Mouse (Mus musculus): ENCODE data around the gene Runx1.

Gene Runx1

DNA sequence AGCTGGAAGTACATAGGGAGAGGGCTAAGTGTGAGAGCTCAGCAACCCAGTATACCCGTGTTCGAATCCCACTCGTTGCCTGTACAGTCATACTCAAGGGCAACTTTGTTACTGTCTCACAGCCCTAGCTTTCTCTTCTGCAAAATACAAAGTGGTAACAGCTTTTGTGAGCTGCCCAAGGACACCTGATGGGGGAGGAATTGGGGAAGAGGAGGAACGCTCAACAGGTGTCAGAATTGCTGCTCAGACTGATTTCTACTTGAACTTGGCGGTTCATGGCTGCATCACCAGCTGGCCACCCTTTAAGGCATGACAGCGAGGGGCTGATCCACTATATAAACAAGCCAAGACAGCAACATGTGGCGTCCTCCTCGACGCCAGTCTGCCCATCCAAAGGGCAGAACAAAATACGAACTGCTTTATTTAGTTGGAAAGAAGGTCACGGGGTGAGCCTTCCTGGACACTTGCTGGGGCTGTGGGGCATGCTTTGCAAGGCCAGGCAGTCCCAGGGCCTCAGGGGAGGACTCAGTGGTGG lies 151.0 kb downstream of the Runx1 start:
- DNase-seq (ENCODE audit: inconsistent age in 2 of 2, low spot score in 1 of 2) = no peak

DNA sequence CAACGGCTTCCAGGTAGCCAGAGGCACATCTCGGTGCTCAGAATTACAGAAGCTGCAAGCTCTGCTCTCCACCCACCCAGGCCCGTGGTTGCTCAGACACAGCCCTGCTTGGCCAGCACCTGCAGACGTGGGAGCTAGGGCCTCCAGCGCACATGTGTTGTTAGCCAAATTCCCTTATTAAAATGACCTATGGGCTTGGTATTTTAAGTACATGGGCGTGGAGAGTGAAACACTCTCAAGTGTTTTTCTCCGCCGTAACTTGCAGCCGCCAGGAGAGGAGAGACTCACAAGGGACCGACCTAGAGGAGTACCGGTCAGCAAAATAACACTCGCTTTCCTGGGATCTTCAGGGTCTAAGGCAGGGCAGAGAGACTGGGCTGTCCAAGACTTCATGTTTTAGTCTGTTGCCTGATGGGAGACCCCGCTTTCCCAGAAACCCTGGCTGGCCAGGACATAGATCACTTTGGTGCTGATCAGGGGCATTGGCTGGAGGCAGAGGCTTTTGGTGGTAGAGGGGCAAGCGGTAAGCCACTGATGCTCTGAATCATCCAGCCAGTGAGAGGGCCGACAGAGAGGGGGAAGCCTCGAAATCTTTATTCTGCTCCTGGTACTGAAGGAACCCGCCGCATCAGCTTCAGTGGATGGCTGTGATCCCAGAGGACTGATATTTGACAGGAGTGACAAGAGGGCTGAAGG lies 151.7 kb downstream of the Runx1 start:
- no peak for DNase-seq (ENCODE audit: inconsistent age in 2 of 2, low spot score in 1 of 2)

DNA sequence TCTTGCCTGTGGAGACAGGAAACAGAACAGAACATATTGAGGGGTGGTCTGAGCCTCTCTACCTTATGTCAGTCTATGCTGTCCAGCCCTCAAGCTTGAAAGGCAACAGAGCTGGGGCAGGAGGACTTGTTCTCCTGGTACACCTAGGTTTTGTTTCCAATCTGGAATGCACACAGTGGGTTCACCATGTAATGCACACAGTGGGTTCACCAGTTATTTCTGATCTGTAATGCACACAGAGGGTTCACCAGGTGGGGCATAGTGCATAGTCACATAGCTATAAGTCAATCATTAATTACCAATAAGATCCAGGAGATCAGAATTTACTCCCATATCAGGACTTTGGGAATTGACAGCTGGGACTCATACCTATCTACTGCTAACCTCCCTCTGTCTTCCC lies 157.1 kb downstream of the Runx1 start:
- DNase-seq (ENCODE audit: inconsistent age in 2 of 2, low spot score in 1 of 2) = no peak

DNA sequence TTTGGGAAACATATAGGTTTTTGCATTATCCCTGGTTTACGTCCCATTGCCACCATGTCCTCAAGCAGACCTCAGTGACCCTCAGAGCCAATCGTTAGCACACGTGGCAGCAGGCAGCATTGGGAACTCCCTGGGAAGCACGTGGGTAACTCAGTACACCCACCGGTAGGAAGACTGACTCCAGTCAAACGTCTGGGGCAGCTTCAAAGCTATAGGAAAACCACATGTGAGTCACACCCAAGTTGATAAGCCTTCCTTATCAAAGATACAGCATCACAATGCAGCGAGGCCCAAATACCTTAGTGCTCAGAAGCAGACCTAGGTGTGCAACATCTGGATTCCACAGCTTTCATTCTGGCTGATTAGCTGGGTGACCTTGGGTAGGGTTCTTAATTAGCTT lies 164.2 kb downstream of the Runx1 start:
- DNase-seq (ENCODE audit: inconsistent age in 2 of 2, low spot score in 1 of 2) = no peak

DNA sequence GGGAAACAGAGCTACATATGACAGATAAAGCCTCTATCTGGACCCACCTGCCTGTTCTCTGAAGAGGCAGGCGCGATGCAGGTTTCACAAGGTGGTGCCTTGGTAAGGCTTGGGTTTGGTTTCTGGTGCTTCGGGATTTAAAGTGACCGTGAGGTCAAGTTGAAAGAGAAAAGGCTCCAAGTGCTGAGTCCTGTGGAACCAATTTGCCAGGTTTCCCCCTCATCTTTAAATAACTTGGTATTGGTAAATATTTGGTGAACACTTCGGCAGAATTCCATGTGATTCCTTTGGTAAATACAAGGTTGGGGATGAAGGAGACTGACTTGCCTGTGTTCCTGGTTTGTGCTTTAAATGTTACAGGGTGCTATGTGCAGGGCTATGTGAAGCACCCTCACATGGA lies 169.2 kb downstream of the Runx1 start:
- no peak for DNase-seq (ENCODE audit: inconsistent age in 2 of 2, low spot score in 1 of 2)

DNA sequence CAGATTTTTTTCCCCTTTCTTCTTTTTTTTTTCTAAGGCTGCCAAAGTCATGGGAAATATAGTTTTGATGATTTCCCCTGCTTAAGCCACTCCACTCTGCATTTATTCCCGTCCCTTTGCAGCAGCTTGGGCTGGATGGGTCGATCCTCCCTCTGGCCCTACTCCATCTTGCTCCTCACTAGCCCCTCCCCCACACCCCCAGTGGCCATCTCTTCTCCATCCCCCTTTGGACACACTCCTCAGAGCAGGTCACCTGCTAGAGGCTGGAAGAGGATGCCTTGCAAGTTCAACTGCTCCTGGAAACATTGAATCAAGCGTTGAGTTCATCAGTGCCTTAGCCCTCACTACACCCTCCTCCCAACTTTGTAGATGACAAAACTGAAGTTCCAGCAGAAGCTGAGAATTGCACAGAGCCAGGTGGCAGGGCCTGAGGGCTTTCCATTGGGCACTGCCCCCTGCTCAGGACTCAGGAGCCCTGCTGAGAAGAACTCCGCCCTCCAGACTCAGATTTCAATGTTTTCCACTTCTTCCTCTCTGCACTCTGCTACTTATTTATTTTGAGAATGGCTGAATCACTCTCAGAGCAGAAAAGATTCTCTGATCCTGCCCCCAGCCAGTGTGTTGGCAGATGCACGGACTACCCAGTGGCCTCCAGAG lies 171.5 kb downstream of the Runx1 start:
- DNase-seq (ENCODE audit: inconsistent age in 2 of 2, low spot score in 1 of 2) = no peak

DNA sequence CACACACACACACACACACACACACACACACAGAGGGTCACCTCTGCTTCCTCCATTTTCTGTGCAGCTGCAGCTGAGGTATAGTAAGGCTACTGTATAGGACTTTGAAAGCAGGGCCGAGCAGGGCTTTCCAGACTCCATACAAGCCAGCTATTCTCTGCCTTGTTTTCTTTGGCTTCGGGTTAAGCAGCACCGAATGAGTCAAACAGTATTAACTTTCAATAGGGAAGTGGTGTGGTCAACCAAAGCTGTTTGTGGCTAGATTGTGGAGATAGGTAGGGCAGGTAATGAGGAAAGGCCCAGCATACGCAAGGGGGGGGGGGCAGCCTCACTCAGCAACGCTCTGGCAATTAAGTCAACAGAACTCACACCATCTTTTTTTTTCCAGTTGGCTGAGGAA lies 172.1 kb downstream of the Runx1 start:
- no peak for DNase-seq (ENCODE audit: inconsistent age in 2 of 2, low spot score in 1 of 2)

DNA sequence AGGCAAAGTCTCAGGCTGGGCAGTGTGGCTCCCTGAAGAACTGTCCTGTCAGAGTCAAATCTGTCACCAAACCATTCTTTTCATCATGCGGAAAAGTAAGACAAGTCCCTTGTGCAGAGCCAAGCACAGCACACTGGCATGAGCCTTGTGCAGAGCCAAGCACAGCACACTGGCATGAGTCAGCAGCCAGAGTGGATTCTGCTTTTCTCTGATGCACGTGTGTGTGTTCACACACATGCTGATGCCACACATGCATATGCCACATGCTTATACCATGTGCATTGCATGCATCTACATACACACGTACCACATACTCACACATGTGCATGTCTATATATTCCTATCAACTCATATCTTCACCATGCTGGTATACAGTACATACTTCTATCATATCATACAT lies 174.7 kb downstream of the Runx1 start:
- no peak for DNase-seq (ENCODE audit: inconsistent age in 2 of 2, low spot score in 1 of 2)

DNA sequence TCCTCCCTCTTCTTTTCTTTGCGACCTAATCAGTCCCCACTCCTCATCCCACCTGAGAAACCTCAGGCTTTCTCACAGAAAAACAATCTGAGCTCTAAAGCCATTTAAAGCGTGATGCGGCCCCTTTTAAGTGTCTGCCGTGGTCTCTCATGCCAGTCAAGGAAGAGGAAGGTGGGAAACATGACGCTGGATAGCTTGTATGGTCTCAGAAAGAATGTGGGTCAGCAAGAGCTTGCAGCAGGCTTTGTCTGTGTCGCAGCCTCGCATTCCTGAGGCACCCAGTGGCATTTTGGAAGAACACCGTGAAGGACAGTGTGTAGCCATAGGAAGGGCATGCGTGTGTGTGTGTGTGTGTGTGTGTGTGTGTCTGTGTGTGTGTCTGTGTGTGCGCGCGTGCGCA lies 179.8 kb downstream of the Runx1 start:
- peak in 1 of 2 experiments; percentile 39 for DNase-seq (ENCODE audit: inconsistent age in 2 of 2, low spot score in 1 of 2)

DNA sequence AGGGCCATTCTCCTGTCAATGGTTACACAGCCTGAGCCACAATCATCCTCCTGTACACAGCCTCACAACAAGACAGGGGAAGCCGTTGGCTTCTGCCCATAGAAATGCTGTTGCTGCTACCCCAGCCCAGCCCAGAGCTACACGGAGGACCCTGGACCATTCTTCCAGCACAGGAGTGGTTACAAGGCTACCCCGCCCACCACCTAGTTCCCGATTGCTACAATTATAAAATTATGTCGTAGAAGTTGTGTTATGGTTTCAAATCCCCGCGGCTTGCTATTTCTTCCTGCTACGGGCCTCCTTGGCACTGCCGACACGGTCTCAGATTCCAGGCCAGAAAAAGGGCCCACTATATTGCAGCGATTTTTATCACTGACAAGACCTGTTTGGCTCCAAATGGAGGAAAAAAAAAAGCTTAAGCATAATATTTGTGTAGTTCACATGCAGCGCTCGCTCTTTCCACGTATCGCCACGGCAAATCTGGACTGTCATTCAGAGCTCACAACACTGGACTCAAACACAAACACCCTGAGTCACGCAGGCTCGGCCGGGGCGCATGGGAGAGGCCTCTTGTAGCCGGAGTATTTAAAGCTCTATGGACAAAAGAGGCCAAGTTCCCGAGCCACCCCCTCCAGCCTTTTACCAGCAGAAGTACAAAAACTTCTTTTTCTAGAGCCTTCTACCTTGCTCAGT lies 180.4 kb downstream of the Runx1 start:
- no peak for DNase-seq (ENCODE audit: inconsistent age in 2 of 2, low spot score in 1 of 2)

DNA sequence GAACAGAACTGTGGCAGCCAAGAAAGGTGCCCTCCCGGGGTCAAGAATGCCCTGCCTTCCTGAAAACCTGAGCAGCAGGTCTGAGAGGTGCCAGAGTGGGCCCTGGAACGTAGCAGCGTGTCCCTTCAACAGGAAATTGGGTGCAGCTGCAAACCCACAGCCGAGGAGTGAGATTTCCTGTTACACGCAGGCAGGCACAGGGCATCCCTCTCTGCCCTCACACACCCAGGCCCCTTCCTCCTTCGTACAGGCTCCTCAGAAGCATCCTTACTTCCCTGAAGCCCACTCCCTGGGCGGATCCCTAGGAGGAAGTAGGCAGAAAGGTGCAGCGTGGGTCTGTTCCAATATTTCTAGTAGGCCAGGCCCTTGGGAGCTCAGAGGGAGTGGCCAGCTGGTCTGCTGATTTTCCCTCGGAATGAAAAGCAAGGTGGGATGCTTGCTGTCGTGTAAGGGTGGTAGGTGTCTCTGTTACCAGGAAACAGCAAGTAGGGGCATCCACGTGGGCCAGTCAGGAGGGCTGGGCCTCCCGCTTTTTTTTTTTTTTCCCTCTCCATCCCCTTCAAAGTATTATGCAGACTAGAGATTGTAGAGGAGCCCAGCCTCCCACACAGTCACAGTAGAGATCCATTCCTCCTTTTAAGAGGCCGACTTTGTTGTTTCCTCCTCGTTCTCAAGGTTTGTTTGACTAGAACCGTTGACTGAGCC lies 181.1 kb downstream of the Runx1 start:
- no peak for DNase-seq (ENCODE audit: inconsistent age in 2 of 2, low spot score in 1 of 2)

DNA sequence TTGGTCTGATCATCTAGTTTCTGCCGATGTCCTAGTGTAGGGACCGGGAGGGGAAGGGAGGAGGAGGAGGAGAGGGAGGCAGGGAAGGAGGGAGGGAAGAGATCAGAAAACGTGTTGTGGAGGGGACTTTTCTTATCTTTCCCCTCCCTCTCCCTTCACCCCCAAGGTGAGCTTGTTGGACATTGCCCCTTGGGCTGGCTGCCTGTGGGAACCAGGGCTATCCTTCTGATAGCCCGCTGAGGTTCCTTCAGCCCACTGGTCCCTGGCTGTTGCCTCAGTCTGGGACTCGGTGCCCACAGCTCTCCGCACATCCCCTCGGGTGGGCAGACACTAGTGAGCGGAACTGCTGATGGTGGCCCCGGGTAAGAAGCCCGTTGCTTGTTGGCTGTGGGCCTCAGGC lies 181.6 kb downstream of the Runx1 start:
- DNase-seq (ENCODE audit: inconsistent age in 2 of 2, low spot score in 1 of 2) = no peak

DNA sequence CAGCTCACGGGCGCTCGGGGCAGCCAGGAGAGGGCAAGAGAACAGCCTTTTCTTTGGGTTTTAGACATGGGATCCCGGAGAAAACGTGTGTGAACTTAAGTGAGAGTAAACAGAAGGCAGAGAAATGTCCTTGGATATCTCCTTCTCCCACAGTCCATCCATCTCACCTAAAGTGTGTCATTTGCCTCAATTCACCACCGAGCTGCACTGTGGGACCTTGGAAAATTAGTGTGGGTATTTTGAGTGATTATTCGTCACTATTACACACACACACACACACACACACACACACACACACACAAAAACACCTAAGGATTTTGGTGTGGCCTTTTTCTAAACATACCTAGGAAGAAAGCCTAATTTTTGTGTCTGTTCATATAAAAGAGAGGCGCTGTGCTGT lies 183.7 kb downstream of the Runx1 start:
- no peak for DNase-seq (ENCODE audit: inconsistent age in 2 of 2, low spot score in 1 of 2)

DNA sequence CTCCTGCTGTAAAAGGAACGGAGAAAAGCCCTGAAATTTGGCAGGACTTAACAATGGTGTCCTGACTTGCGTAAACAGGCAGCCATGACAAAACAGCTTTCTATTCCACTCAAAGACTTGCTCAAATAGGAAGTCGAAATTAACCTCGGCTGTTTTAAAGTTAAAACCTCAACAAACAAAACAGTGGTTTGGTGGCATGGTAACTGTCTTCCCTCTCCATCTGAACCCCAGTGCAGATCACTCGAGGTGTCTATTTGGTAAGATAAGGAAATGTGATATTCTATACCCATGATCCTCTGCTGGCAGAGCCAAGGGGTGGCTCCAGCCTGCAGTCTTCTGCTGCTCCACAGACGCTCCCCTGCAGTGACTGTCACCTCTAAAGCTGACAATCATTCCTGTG lies 184.9 kb downstream of the Runx1 start:
- no peak for DNase-seq (ENCODE audit: inconsistent age in 2 of 2, low spot score in 1 of 2)

DNA sequence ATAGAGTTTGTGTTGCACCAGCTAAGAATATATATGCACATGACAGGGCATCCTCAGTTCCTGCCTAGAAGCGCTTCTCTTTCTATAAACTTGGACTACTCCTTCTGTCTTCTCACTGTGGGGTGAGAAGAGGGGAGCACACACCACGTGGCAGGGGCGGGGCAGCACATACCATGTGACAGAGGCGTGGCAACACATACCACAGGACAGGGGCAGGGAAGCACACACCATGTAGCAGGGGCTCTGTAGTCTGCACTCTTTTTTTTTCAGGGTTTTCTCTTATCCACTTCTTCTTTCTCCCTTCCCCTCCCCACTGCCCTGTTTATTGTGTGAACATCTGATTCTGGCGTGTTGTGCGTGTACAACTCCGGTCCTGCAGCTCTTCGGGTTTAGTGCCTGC lies 186.9 kb downstream of the Runx1 start:
- DNase-seq (ENCODE audit: inconsistent age in 2 of 2, low spot score in 1 of 2) = no peak

DNA sequence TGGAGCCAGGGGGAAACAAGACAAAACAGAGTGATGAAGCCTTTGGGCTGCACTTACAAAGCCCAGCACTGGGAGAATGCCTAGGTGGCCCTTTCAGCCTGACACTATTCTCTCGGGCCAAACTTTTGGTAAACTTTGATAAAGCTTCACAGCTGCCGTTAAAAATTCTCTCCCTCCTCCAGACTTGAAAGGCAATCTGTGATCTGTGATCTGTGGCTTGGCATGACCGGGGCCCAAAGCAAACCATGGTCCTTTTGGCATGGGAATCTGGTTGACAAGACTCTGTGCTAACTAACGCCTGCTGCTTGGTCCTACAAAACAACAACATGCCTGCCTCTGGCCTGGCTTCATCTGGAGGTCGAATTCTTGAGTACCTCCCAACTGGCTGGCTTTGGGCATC lies 188.9 kb downstream of the Runx1 start:
- no peak for DNase-seq (ENCODE audit: inconsistent age in 2 of 2, low spot score in 1 of 2)

DNA sequence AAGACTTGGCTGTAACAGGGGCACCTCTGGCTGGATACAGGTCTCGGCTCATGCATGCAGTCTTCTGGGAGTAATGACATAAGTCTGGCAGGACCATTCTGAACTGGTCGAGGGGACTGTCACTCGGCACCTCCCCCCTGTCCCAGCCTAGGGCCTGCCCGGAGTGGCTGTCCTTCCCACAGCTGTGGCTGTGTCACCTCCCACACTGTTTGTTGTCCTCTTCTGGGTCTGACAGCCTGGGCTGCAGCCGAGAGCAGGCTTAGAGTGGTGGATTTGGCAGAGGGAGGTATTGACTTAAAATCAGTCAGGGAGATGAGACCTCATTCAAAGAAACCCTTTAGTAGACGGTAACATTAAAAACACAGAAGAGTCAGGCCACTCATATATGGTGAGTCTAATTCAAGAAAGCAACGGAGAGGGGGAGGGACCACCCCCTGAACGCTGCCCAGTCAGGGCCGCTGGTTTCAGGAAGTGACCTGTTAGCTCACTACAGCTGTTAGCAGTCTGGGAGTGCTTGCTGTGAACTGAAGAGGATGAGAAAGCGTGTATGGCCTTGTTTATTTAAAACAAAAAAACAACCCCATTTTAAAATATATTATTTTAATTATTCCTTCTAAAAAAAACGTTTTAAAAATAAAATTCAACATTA lies 193.7 kb downstream of the Runx1 start:
- peak in 1 of 2 experiments; percentile 20 for DNase-seq (ENCODE audit: inconsistent age in 2 of 2, low spot score in 1 of 2)

DNA sequence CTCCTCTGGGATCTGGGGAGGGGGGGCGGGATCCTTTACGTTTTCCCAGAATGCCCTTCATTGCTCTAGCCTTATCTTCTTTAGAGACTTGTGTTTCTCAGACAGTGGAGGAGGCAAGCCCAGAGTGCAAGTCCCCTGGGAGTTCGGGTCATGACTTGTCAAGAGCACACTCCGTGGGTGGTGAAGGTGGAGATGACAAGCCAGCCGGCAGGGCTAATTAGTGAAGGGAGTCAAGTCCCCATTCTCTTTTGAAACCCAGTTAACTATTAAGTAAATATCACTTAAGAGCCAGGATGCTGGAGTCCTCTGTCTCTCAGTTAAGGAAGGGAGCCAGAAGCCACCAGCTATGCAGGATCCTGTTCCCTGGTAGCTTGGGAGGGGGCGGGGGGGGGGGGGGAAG lies 194.3 kb downstream of the Runx1 start:
- DNase-seq (ENCODE audit: inconsistent age in 2 of 2, low spot score in 1 of 2) = peak in 1 of 2 experiments; percentile 17

DNA sequence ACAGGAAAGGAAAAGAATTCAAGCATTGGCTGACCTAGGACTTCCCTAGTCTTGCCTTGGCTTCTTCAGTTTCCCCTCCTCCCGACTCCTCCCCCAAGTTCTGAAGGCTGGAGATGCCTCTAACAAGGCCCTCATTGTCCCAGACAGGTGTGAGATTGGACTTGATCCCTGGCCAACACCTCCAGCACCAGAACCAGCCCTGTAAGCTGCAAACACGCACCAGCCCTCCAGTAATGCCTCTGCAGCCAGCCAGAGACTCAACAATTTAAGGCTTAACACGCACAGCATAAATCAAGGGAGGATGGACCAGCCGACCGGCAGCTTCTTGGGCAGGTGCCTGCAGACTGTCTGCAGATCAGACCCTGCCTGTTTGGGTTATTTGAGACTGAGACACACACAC lies 195.0 kb downstream of the Runx1 start:
- DNase-seq (ENCODE audit: inconsistent age in 2 of 2, low spot score in 1 of 2) = peak in 1 of 2 experiments; percentile 18

DNA sequence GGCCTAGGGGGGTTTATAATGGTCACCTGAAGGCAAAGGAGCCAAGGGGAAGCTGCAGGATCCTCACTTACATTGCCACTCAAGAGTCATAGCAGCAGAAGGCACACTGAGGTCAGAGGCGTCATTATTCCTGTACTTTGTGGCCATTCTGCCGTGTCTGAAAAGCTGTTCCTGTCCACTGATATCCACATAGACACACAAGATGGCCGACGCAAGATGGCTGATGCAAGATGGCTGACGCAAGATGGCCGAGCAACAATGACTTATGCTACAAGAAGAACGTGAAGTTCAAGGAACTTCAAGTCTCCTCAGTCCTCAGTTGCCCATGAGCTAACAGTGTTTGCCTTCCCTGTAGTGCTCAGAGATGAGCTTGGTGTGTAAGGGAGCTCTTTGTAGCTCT lies 196.1 kb downstream of the Runx1 start:
- no peak for DNase-seq (ENCODE audit: inconsistent age in 2 of 2, low spot score in 1 of 2)

DNA sequence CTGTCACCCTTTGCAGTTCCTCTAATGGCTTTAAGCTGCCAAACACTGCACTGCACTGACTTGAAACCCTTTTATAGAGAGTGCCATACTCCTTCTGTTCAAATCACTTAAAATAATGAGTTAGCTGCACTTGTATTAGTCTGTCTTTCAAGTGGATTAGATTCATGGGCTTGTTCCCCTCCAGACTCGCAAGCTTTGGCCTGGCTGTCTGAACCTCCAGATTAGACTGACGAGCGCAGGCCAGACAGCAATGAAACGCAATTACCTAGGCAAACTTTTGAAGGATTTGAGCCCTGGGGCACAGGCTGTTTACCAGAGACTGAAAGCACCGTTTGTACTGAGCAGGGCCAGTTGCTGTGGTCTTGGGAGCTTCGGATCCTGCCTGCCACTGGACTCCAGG lies 198.7 kb downstream of the Runx1 start:
- peak; percentile 34 to 47 for DNase-seq (ENCODE audit: inconsistent age in 2 of 2, low spot score in 1 of 2)
